Mouse (Mus musculus): ENCODE measurements around the gene Wipf2. TPM values are rescaled to one million over a fixed set of nuclear protein-coding genes. Genes with fewer than 3 reads are reported as not detected.

Gene Wipf2
- polyA plus RNA-seq, 1 experiment from 2014 or later: 4.7 TPM

DNA sequence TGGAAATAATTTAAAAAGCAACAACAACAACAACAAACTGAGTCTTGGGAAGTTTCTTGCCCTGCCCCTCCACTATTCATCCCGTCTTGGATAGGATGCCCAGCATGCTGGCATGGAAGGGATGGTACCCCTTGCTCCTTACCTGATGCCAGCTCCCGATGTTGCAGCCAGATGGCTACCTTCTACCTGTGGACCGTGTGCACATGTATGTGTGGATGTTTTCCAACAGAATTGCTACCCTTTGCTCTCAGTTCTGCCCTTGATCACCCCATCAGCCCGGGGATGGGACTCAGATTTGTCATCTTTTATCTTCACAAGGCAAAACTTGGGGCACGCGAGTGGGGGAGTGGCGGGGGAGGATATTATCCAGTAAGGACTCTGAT is 75.3 kb downstream of the Wipf2 start:
- peaks cover 45% of the 10 kb centered on the region for H3K27me3 ChIP-seq (ENCODE audit: insufficient read depth, poor library complexity, severe bottlenecking)
- peak overlapping the region; percentile 80 for H3K4me3 ChIP-seq
- peaks cover 93% of the 10 kb centered on the region for H3K4me1 ChIP-seq (replicated peaks)
- H3K36me3 ChIP-seq: no peaks in the 10 kb centered on the region
- H3K9me3 ChIP-seq: no peaks in the 10 kb centered on the region
- 51% methylated on average over 7 of the region's 7 CpGs for WGBS
- no peak for DNase-seq (ENCODE audit: low spot score)
- peak overlapping the region; percentile 93 for H3K27ac ChIP-seq

DNA sequence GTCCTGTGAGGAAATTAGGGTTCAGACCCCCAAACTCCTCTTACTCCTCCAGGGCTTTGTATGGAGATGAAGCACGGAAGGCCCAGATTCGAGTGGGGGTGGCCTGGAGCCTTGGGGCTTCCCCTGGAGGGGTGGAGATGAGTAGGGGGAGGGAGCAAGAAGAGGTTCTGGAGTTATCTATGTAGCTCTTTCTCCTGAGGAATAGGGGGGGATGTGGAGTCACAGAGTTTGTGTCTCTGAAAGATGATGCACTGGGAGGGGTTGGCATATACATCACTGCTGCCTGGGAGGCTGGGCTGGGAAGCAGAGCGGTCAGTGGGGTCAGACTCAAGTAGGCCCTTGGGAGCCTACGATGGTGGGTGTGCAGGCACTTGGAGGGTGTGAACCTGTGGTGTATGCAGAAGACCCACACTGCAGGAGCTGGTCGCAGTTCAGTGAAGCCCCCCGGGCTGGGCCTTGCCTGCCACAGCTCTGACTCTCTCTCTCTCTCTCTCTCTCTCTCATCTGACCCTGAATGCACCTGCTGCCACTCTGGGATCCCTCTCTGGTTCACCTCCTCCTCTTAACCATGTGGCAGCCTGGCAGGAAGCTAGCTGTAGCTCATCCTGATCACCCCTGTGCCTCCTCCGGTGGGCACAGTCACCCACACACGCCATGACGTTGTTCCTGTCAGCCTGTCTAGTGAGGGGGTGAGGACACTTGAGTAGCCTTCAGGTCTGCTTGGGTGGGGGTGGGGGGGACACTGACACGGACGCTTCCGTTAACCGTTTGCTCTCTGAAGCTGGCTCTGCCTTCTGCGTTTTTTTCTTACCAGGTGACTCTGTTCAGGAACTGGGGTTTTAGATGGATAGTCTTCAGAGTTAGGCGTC is 75.9 kb downstream of the Wipf2 start:
- peak overlapping the region; percentile 80 for H3K4me3 ChIP-seq

DNA sequence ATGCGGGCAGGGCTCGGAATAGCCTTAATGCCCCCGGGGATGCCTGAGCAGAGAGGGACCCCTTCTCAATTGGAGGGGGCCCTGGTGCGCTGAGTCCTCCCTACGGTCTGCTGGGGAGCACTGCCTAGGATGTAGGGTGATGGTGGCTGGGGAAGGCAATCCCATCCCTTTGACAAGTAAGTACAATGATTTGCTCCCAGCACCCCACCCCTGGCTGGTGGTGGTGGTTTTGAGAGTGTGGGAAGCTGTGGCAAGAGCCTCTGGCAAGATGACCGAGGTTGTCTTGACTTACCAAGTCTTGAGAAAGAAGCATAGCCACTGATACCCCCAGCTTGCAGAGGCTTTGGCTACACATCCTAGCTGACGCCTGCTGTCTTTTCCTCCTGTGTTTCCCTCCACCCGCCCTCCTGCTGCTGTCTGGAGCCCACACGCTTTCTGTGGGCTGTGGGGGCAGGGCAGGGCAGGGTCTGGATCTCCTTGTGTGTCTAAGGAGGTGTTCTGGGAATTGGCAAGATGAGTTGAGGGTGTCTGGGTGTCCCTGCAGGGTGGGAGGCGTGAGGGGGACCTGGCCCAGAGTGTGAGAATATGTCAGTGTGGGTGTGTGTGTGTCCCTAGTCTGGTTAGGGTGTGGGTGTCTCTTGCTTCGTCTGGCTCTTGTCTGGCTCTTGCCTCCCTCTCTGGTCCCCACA is 76.7 kb downstream of the Wipf2 start:
- Histone ChIP-seq H3K4me1 (replicated peaks) (peaks cover 100% of the 10 kb centered on the region), H3K27ac (peak overlapping the region; percentile 87), H3K4me3 (peak overlapping the region; percentile 80), H3K36me3 (no peaks in the 10 kb centered on the region), H3K27me3 (ENCODE audit: insufficient read depth, poor library complexity, severe bottlenecking) (peaks cover 33% of the 10 kb centered on the region), H3K9me3 (no peaks in the 10 kb centered on the region)
- WGBS: 51% methylated on average over 11 of the region's 11 CpGs
- DNase-seq (ENCODE audit: low spot score): no peak

More for the DNA sequence above, 75.9 kb downstream of the Wipf2 start:
- 48% methylated on average over 15 of the region's 15 CpGs for WGBS
- Histone ChIP-seq H3K27ac (peak overlapping the region; percentile 87), H3K9me3 (no peaks in the 10 kb centered on the region), H3K4me1 (replicated peaks) (peaks cover 98% of the 10 kb centered on the region), H3K36me3 (no peaks in the 10 kb centered on the region), H3K27me3 (ENCODE audit: insufficient read depth, poor library complexity, severe bottlenecking) (peaks cover 41% of the 10 kb centered on the region)
- no peak for DNase-seq (ENCODE audit: low spot score)

DNA sequence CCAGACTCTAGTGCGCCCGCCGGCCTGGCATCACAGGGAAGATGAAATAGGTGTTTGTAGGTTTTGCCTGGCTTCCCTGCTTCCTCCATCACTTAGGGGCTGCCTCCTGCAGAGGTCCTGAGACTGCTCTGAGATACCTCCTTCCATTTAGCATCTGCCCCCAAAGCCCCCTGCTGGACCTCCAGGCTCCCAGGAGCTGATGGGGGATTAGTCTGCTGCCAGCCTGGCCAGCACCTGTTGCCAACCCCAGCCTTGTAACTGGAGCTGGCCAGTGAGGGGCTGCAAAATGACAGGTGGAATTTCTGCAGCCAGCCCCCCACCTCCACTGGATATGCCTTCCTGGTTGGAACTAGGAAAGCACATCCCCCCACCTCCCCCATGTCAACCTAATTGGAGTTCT is 77.3 kb downstream of the Wipf2 start:
- H3K27ac ChIP-seq: peak overlapping the region; percentile 87
- 38% methylated on average over 3 of the region's 3 CpGs for WGBS
- DNase-seq (ENCODE audit: low spot score): peak; percentile 8

DNA sequence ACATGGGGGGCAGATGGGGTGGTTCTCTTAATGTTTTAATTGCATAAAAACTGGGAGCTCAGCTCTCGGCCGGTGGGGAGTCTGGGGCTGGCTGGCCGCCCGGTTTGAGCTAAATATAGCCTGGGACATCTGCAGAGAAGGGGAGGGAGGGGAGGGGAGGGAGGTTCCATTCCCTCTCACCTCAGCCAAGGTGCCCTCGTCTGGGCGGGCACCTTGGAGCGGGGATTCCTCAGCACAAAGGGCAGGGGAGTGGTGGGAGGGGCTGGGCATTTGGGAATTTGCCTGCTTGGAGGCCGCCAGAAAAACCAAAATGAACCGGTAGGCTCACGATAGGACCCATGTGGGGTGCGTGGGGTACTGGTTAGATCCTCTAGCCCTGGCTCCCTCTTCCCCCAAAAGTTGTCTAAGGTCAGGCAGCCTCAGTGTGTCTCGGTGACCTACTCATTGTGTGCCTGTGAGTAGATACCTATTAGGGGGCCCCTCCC is 77.9 kb downstream of the Wipf2 start:
- H3K4me3 ChIP-seq: peak overlapping the region; percentile 80
- no peaks in the 10 kb centered on the region for H3K36me3 ChIP-seq
- H3K4me1 ChIP-seq (replicated peaks): peaks cover 98% of the 10 kb centered on the region
- 5% methylated on average over 12 of the region's 12 CpGs for WGBS
- H3K9me3 ChIP-seq: no peaks in the 10 kb centered on the region
- H3K27ac ChIP-seq: peak overlapping the region; percentile 87
- DNase-seq (ENCODE audit: low spot score): no peak
- H3K27me3 ChIP-seq (ENCODE audit: insufficient read depth, poor library complexity, severe bottlenecking): peaks cover 21% of the 10 kb centered on the region

More for the DNA sequence above, 77.3 kb downstream of the Wipf2 start:
- no peaks in the 10 kb centered on the region for H3K36me3 ChIP-seq
- peaks cover 100% of the 10 kb centered on the region for H3K4me1 ChIP-seq (replicated peaks)
- peaks cover 27% of the 10 kb centered on the region for H3K27me3 ChIP-seq (ENCODE audit: insufficient read depth, poor library complexity, severe bottlenecking)
- peak overlapping the region; percentile 80 for H3K4me3 ChIP-seq
- H3K9me3 ChIP-seq: no peaks in the 10 kb centered on the region

DNA sequence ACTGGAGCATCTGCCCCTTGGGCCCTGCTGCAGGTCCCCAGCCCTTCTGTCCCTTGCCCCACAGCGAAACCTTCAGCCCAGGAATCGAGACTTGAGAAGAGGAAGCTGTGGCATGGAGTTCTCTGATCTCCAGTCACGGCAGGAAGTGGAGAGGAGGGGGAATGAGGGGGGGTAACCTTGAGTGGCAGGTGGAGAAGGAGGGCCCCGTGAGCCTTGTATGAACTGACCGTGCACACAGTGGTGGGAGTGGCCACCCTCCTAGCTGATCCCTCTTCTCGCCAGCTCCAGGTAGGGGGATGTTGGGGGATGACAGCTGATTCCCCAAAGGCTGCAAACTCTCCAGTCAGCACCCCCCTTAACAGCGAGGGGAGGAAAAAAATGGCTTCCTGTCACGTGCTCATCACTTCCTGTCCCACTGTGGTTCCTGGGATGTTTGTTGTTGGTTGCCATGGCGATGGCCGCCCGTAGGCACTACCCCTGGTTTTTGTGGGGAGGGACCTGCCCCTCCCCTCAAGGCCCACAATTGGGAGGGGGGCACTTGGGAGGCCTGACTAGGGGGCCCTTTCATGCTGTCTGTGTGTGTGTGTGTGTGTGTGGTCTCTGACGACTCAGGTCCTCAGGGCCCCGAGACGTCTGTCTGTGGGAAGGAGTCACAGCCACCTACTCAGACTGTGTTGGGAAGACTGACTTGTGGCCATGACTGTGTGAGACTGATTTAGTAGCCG is 78.5 kb downstream of the Wipf2 start:
- no peaks in the 10 kb centered on the region for H3K9me3 ChIP-seq
- H3K27me3 ChIP-seq (ENCODE audit: insufficient read depth, poor library complexity, severe bottlenecking): peaks cover 17% of the 10 kb centered on the region
- 5% methylated on average over 15 of the region's 15 CpGs for WGBS
- peak overlapping the region; percentile 87 for H3K27ac ChIP-seq
- H3K4me3 ChIP-seq: peak overlapping the region; percentile 80
- DNase-seq (ENCODE audit: low spot score): peak; percentile 88
- no peaks in the 10 kb centered on the region for H3K36me3 ChIP-seq
- H3K4me1 ChIP-seq (replicated peaks): peaks cover 94% of the 10 kb centered on the region

DNA sequence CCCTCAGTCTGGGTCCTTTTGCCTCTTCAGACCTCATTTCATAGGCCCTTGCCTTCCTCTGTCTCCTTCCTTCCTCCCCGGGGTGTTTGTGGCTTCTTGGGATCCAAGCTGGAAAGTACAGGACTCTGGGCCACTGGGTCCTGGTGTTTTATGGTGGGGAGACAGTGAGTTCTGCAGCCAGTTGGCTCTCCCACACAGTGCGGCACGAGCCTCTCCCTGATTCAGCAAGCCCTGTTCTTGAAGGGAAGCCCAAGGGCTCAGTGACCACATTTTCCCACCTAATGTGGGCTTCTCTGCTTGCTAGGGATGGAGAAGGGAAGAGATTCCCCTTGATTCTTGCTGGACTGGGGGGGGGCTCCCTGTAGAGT is 79.1 kb downstream of the Wipf2 start:
- Histone ChIP-seq H3K27ac (peak overlapping the region; percentile 87), H3K4me1 (replicated peaks) (peaks cover 94% of the 10 kb centered on the region), H3K36me3 (no peaks in the 10 kb centered on the region), H3K27me3 (ENCODE audit: insufficient read depth, poor library complexity, severe bottlenecking) (peaks cover 17% of the 10 kb centered on the region), H3K4me3 (peak overlapping the region; percentile 80), H3K9me3 (no peaks in the 10 kb centered on the region)
- DNase-seq (ENCODE audit: low spot score): no peak
- WGBS: 72% methylated on average over 3 of the region's 3 CpGs

DNA sequence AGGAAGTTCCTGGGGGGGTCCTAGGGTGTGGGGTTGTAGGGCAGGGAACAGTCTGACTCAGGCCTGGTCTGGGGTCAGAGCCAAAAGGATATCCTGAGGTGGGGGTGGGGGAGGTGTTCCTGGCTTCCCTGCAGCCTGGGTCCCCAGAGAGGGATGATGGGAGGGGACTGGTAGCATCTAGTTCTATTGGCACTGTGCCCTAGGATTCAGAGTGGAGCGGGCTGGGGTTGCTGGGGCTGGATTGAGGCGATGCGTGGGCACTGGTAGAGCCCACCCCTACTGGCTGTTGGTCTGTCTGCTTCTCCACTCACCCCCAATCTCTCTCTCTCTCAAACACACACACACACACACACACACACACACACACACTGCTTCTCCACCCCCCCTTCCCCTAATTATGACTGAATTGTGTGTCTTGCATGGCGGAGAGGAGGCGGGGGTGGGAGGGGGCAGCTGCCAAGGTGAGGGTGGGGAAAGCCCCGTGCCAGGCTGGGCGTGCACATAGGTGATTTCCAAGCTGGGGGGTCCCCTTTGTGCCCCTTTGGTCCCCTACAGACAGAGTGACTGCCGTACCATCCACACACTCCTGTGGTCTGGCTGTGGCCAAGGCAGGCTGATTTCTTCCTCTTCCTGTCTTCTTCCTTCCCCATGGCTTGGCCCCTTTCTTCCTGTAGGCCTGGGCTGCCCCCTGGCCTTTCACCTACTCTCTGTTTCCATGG is 79.6 kb downstream of the Wipf2 start:
- H3K4me1 ChIP-seq (replicated peaks): peaks cover 90% of the 10 kb centered on the region
- peaks cover 17% of the 10 kb centered on the region for H3K27me3 ChIP-seq (ENCODE audit: insufficient read depth, poor library complexity, severe bottlenecking)
- peak; percentile 12 for DNase-seq (ENCODE audit: low spot score)
- H3K4me3 ChIP-seq: peak overlapping the region; percentile 80
- 84% methylated on average over 8 of the region's 8 CpGs for WGBS
- H3K9me3 ChIP-seq: no peaks in the 10 kb centered on the region
- peak overlapping the region; percentile 87 for H3K27ac ChIP-seq
- H3K36me3 ChIP-seq: no peaks in the 10 kb centered on the region

DNA sequence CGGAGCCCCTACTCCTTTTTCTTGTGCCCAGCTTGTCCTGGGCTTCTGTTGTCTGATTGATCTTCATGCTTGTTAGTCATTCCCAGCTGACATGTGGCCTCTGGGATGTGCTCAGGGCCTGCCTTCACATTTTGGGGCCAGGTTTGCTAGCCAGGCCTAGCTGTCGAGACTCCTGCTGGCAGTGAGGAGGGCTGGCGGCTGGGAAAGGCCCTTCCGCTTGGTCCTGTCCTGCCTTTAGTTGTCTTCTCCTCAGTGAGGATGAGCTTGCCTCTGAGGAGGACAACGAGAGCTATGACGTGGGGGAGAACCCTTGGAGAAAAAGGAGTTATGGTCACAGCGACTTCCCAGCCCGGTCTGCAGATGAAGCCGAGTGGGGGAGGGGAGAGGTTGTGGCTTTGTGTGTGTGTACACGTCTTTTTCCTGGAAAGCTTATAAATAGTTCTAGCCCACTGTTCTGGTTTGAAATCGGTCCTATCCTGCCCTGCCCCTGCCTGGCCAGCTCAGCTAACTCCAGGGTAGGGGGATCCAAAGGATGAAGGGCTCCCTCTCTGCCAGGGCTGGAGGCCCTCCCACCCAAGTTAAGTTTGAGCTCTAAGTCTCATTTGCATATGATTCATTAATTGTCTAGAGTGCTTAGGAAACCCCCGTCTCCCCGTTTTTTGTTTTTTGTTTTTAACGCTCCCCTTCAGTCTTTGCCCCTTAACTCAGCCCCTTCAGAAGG is 80.5 kb downstream of the Wipf2 start:
- WGBS: 32% methylated on average over 14 of the region's 14 CpGs
- no peaks in the 10 kb centered on the region for H3K36me3 ChIP-seq
- H3K4me3 ChIP-seq: peak overlapping the region; percentile 16; the same call in 1 of the 2 replicates
- DNase-seq (ENCODE audit: low spot score): peak; percentile 30
- peaks cover 82% of the 10 kb centered on the region for H3K4me1 ChIP-seq (replicated peaks)
- peak overlapping the region; percentile 87 for H3K27ac ChIP-seq
- no peaks in the 10 kb centered on the region for H3K9me3 ChIP-seq
- H3K27me3 ChIP-seq (ENCODE audit: insufficient read depth, poor library complexity, severe bottlenecking): peaks cover 12% of the 10 kb centered on the region

DNA sequence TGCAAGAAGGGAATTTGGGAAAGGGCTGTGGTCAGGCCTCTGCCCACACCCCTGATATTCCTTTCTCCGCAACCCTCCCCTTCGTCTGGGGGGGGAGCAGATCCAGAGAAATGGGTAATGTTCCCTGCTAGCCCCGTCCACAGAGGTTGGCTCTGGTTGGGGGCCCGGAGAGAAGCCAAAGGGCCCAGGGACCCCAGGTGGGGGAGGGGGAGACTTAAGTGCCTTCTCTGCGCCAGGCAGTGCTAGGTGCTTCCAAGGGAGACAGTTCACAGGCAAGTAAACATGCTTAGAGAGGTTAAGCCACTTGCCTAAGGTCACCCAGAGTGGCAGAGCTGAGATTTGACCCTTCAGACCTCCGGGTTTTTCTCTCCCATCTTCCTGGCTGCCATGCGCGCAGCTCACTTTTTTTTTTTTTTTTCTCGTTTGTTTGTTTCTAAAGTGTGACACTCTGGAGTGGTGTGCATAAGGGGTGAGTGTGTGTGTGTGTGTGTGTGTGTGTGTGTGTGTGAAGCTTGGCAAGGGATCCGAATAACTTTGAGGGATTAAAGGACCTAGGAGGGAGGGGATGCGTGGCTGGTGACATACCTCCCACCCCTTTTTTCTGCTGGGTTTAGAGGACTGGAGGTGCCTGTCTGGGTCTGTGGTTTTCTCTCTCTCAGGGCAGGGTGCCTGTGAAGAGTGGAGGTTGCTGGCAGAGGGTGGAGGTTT is 81.6 kb downstream of the Wipf2 start:
- Histone ChIP-seq H3K27me3 (ENCODE audit: insufficient read depth, poor library complexity, severe bottlenecking) (peaks cover 2% of the 10 kb centered on the region; the same call in 1 of the 2 replicates), H3K4me1 (replicated peaks) (peaks cover 82% of the 10 kb centered on the region), H3K36me3 (peaks cover 10% of the 10 kb centered on the region; the same call in 1 of the 2 replicates), H3K9me3 (no peaks in the 10 kb centered on the region), H3K27ac (peak overlapping the region; percentile 87), H3K4me3 (peak overlapping the region; percentile 16; the same call in 1 of the 2 replicates)
- DNase-seq (ENCODE audit: low spot score): no peak
- 35% methylated on average over 11 of the region's 11 CpGs for WGBS

DNA sequence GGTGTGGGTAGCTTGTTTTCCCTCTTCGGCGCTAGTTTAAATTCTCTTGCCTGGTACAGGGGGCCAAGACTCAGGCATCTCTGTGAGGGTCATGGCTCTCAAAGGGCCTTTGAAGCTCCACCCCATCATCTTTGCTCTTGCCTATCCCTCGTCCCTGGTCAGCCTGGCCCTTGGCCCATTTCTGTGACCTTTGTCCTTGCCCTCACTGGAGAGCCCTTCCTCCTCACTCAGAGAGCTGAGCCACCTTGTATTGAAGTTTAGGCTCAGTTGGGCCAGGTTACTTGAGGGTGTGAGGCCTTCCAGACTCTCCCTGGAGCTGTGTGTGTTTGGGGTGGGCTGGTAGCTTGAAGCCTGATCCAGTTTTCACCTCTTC is 82.2 kb downstream of the Wipf2 start:
- H3K27ac ChIP-seq: peak overlapping the region; percentile 87
- H3K4me3 ChIP-seq: no peak overlapping the region
- no peak for DNase-seq (ENCODE audit: low spot score)
- peaks cover 82% of the 10 kb centered on the region for H3K4me1 ChIP-seq (replicated peaks)
- H3K9me3 ChIP-seq: no peaks in the 10 kb centered on the region
- 62% methylated on average over 3 of the region's 3 CpGs for WGBS
- H3K36me3 ChIP-seq: peaks cover 16% of the 10 kb centered on the region
- no peaks in the 10 kb centered on the region for H3K27me3 ChIP-seq (ENCODE audit: insufficient read depth, poor library complexity, severe bottlenecking)
